Mouse (Mus musculus) midbrain, embryonic 11.5 days (tissue): Measurements from ENCODE around the gene Gm49416. TPM values are rescaled to one million over a fixed set of nuclear protein-coding genes. Genes with fewer than 3 reads are reported as not detected.

Experiments used
- ATAC-seq: fragments of 200-750 bp; cut with Nextera tagmentation; 2 replicates; pipeline ENCODE4 v1.8.0; 2017; ENCODE audit warnings: moderate TSS enrichment, moderate library complexity; ENCODE audit not compliant: low FRiP score
- DNase-seq: peaks from one replicate; pipeline ENCODE4 v3.0.0; 2015; ENCODE audit warnings: low spot score; ENCODE audit errors: missing footprints
- H3K27ac ChIP-seq: fragments of 300-500 bp; sonication (generic); 2 replicates; pipeline ENCODE4 v1.5.1; 2014; ENCODE audit warnings: low read depth, low read length
- H3K27me3 ChIP-seq: fragments of 300-500 bp; sonication (generic); 2 replicates; pipeline ENCODE4 v1.6.1; 2014; ENCODE audit warnings: mild to moderate bottlenecking, low read length, moderate library complexity, mixed read lengths; ENCODE audit not compliant: control insufficient read depth, insufficient read depth
- H3K36me3 ChIP-seq: fragments of 300-500 bp; sonication (generic); 2 replicates; pipeline ENCODE4 v1.6.1; 2014; ENCODE audit warnings: mild to moderate bottlenecking, low read length, moderate library complexity, mixed read lengths; ENCODE audit not compliant: control insufficient read depth, insufficient read depth
- H3K4me1 ChIP-seq: fragments of 300-500 bp; sonication (generic); 2 replicates; pipeline ENCODE4 v1.6.1; 2014; ENCODE audit warnings: low read length; ENCODE audit not compliant: control insufficient read depth, insufficient read depth
- H3K4me2 ChIP-seq: fragments of 300-500 bp; sonication (generic); 2 replicates; pipeline ENCODE4 v1.6.1; 2014; ENCODE audit warnings: mild to moderate bottlenecking, moderate library complexity
- H3K4me3 ChIP-seq: fragments of 300-500 bp; sonication (generic); 2 replicates; pipeline ENCODE4 v1.5.1; 2014; ENCODE audit warnings: low read depth, low read length
- H3K9ac ChIP-seq: fragments of 300-500 bp; sonication (generic); 2 replicates; pipeline ENCODE4 v1.6.1; 2014; ENCODE audit warnings: low read length
- H3K9me3 ChIP-seq: fragments of 300-500 bp; sonication (generic); 2 replicates; pipeline ENCODE4 v1.6.1; 2016; ENCODE audit warnings: low read length; ENCODE audit not compliant: control insufficient read depth
- WGBS: fragments of 180-500 bp; shearing (Covaris S2); extraction: QIAGEN DNeasy Blood & Tissue Kit; methylation state at CpG from one replicate; pipeline ENCODE4 v1.1.7; 2014; 5-methylcytosine and 5-hydroxymethylcytosine counted together
- polyA plus RNA-seq: library from polyadenylated mRNA; unstranded; fragments of >200 nt; fragmentation: Nextera tagmentation; extraction: Ambion mirVana; gene quantifications from 2 replicates; pipeline ENCODE4 v1.2.1, GENCODE M21; 2014

Gm49416 gene
- polyA plus RNA-seq: not detected in 2 replicates

DNA sequence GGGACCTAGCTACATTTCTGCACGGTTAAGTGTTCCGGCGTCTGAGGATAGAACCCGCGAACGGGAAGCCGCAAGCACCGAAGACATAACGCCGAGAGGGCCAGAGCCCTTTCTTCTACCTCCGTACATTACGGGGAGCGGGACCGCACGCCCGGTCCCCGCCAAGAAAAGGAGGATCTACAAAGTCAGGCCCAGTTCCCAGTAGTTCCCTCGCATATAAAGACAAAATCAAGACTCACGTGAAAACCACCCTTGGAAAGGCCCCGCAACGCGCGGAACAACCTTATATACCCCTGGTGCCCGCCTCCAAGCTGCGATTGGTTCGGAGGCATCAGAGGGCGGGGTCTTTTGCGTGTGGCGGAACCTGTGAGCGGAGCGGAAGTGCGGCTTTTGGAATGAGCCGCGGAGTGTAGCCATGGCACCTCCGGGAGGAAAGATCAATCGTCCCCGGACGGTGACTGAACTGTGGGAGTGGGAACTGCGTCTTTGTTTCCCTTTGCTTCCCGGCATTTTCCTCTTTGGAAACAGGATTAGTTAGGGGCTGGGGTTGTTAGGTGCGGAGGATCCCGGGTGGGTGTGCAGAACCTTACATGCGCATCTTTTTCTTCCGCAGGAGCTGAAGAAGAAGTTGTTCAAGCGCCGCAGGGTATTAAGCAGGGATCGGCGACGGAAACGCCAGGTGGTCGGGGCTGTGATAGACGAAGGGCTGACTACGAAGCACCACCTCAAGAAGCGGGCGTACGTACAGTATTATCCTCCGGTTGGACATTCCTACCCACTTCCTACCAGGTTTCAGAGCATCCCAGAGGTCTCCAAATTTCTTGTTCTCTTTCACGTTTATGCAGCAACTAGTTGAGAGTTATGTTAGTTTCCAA lies at the start of gene Gm49416, which contains the start of gene 1810009A15Rik:
Gm49416 (plus strand) TSS at position 416 of the 875 bp plus-strand sequence.
1810009A15Rik (plus strand) TSS at position 343 of the 875 bp plus-strand sequence.
- H3K27me3 ChIP-seq: no peaks in the 10 kb centered on the region
- under 1% methylated on average over 58 of the region's 58 CpGs for WGBS
- ATAC-seq (peak; percentile 94), DNase-seq (peak; percentile 99)
- peak within 1 kb of the TSS; percentile 59 for H3K4me3 ChIP-seq
- H3K4me2 ChIP-seq: peak within 1 kb of the TSS; percentile 88
- H3K27ac ChIP-seq: peak within 1 kb of the TSS; percentile 74
- H3K9ac ChIP-seq: peak within 1 kb of the TSS; percentile 93
- peaks cover 13% of the 10 kb centered on the region for H3K4me1 ChIP-seq
- no peaks in the 10 kb centered on the region for H3K9me3 ChIP-seq
- H3K36me3 ChIP-seq: peaks cover 2% of the 10 kb centered on the region; the same call in 1 of the 2 replicates

DNA sequence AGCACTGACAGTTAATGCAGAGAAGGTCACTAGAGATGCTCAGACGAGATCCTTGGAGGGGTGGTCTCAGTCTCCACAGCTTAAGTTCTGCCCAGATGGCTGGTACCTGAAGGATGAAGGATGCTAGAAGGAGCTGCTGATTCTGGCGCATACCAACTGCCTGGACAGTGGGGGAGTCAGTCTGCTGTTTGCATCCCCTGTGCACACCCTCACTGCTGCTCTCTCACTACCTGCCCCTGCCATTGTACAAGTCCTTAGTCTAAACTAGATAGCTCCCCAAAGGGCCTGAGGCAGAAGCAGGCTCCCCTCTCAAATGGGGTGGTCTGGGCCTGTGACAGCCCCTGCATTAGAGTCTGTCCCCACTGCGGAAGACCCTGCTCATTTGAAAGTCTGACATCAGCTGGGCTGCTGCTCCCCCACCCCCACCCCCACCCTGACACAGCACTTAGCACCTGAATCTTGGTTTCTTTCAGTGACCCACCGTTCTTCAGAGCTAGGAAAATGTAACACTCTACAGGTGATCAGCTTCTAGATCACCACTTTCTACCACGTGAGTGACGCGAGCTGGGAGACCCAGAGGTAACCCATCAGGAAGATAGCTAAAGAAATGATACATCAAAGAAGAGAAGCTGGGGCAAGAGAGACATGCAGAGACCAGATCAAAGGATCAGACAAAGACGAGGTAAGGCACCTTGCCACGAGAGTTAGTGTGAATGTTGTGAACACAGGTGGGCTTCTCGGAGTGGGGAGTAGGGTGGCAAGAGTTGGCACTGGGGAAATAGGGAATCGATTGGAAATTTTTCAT lies 49.4 kb upstream of the Gm49416 start, which contains the start of gene Gng3:
Gng3 (minus strand) TSS at position 92 of the 805 bp plus-strand sequence.
- H3K4me1 ChIP-seq: peaks cover 27% of the 10 kb centered on the region
- peak within 1 kb of the TSS; percentile 80 for H3K4me2 ChIP-seq
- peaks cover 6% of the 10 kb centered on the region; the same call in 1 of the 2 replicates for H3K36me3 ChIP-seq
- H3K9me3 ChIP-seq: no peaks in the 10 kb centered on the region
- peak within 1 kb of the TSS; percentile 86 for H3K27ac ChIP-seq
- H3K27me3 ChIP-seq: no peaks in the 10 kb centered on the region
- peak; percentile 83 for ATAC-seq
- H3K4me3 ChIP-seq: peak within 1 kb of the TSS; percentile 46
- WGBS: 35% methylated on average over 11 of the region's 11 CpGs
- H3K9ac ChIP-seq: peak within 1 kb of the TSS; percentile 74
- peak; percentile 95 for DNase-seq

DNA sequence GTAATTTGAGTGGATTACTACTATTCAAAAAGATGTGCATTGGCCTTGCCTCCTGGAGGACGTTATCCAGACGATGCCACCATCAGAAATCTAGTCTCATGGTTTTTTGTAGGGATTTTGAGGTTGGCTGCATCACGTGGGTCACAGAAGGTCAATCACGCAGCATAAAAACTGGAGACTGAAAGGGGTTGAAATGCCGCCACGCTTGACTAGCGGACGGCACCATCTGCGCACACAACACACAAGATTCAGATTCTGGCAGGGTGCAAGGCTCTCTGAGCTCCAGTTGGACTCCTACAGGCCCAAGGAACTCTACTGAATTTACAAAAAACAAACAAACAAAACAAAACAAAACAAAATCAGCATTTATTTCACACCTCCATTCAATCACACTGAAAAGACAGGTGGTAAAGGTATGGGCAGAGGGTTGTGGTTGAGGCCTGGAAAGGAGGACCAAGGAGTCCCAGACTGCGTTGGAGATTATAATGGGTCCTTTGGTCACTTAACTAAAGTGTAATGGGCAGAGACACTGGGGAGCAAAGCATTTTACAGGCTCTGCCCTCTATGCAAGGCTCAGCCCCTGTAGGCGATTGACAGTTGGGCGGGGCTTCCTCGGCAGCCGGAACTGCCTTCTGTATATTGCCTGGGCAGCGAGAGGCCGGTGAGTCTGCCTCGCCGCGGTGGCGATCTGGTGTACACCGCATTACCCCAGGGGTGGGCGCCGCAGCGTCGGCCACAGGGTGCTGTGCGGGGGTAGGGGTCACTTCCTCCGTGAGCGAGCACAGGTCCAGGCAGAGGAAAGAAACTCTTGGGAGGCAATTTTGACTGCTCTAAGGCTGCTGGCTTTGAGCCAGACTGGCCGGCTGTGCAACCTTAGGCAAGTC lies 48.6 kb upstream of the Gm49416 start:
- H3K4me2 ChIP-seq: peak overlapping the region; percentile 80
- DNase-seq (peak; percentile 94), ATAC-seq (peak; percentile 49)
- H3K4me3 ChIP-seq: peak overlapping the region; percentile 46
- H3K4me1 ChIP-seq: peaks cover 27% of the 10 kb centered on the region
- H3K27me3 ChIP-seq: no peaks in the 10 kb centered on the region
- peak overlapping the region; percentile 56 for H3K27ac ChIP-seq
- peak overlapping the region; percentile 74 for H3K9ac ChIP-seq
- WGBS: 18% methylated on average over 29 of the region's 29 CpGs
- H3K36me3 ChIP-seq: 0 out of 2 replicates have a peak, but pooled peaks cover 2% of the 10 kb centered on the region
- H3K9me3 ChIP-seq: no peaks in the 10 kb centered on the region

DNA sequence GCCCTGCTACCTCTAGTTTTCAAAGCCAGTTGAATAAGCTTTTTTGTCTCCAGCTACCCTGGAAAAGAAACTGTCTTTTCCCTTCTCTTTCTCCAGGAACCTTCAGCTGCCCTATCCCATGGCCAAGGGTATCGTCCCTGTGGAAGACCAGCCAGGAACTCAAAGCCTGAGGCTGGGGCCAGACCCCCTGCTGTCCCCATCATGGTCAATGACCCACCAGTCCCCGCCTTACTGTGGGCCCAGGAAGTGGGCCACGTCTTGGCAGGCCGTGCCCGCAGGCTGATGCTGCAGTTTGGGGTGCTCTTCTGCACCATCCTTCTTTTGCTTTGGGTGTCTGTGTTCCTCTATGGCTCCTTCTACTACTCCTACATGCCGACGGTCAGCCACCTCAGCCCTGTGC lies 47.7 kb upstream of the Gm49416 start:
- H3K4me1 ChIP-seq: peaks cover 27% of the 10 kb centered on the region
- peaks cover 2% of the 10 kb centered on the region; the same call in 1 of the 2 replicates for H3K36me3 ChIP-seq
- H3K9ac ChIP-seq: peak overlapping the region; percentile 74
- ATAC-seq (no peak), DNase-seq (no peak)
- peak overlapping the region; percentile 46 for H3K4me3 ChIP-seq
- H3K27ac ChIP-seq: no peak overlapping the region
- no peaks in the 10 kb centered on the region for H3K9me3 ChIP-seq
- peak overlapping the region; percentile 80 for H3K4me2 ChIP-seq
- WGBS: 88% methylated on average over 7 of the region's 7 CpGs
- no peaks in the 10 kb centered on the region for H3K27me3 ChIP-seq

DNA sequence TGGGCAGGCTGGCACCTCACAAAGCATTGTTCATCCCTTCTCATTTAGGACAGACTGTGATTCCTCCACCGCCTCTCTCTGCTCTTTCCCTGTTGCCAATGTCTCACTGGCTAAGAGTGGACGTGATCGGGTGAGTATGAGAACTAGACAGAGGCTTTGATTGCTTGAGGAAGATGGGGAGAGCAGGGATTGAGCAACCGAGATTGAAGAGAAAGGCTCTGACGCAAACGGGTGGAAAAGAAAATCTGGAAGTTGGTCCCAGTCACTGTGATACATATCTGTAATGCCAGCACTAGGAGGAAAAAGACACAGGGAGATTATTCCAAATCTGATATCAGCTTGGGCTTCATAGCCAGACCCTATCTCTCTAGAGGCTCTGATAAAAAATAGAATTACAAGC lies 45.8 kb upstream of the Gm49416 start:
- ATAC-seq (no peak), DNase-seq (no peak)
- Histone ChIP-seq H3K4me3 (no peak overlapping the region), H3K4me1 (peaks cover 27% of the 10 kb centered on the region), H3K27ac (no peak overlapping the region), H3K36me3 (peaks cover 12% of the 10 kb centered on the region; the same call in 1 of the 2 replicates), H3K4me2 (no peak overlapping the region), H3K27me3 (no peaks in the 10 kb centered on the region), H3K9ac (no peak overlapping the region), H3K9me3 (no peaks in the 10 kb centered on the region)
- 88% methylated on average over 6 of the region's 6 CpGs for WGBS

GRCm38 (mm10) chr19:8844371-8845129 lies 44.2 kb upstream of the Gm49416 start:
- DNase-seq (peak; percentile 92), ATAC-seq (no peak)
- Histone ChIP-seq H3K9ac (no peak overlapping the region), H3K9me3 (no peaks in the 10 kb centered on the region), H3K27me3 (no peaks in the 10 kb centered on the region), H3K4me3 (no peak overlapping the region), H3K27ac (no peak overlapping the region), H3K36me3 (peaks cover 15% of the 10 kb centered on the region), H3K4me1 (peaks cover 14% of the 10 kb centered on the region), H3K4me2 (no peak overlapping the region)
- 71% methylated on average over 5 of the region's 5 CpGs for WGBS

GRCm38 (mm10) chr19:8848356-8848755 lies 40.4 kb upstream of the Gm49416 start:
- H3K36me3 ChIP-seq: peaks cover 15% of the 10 kb centered on the region
- H3K4me3 ChIP-seq: no peak overlapping the region
- DNase-seq: no peak
- H3K9me3 ChIP-seq: no peaks in the 10 kb centered on the region
- H3K27me3 ChIP-seq: no peaks in the 10 kb centered on the region
- H3K4me1 ChIP-seq: no peaks in the 10 kb centered on the region
- H3K4me2 ChIP-seq: no peak overlapping the region
- WGBS: 83% methylated on average over 5 of the region's 5 CpGs
- H3K27ac ChIP-seq: no peak overlapping the region
- no peak for ATAC-seq
- no peak overlapping the region for H3K9ac ChIP-seq
